Mouse (Mus musculus) ES-Bruce4 (cell line): ENCODE data around the gene Stim1. TPM values are rescaled to one million over a fixed set of nuclear protein-coding genes. Genes with fewer than 3 reads are reported as not detected.

Experiments
- H3K27ac ChIP-seq: 2 replicates; pipeline ENCODE4 v1.5.1; 2012; ENCODE audit warnings: low read length, inconsistent platforms; ENCODE audit not compliant: insufficient read depth
- H3K27me3 ChIP-seq: 2 replicates; pipeline ENCODE4 v1.6.1; 2012; ENCODE audit warnings: mild to moderate bottlenecking, low read length, inconsistent platforms; ENCODE audit not compliant: control insufficient read depth, poor library complexity, insufficient read depth, severe bottlenecking
- H3K36me3 ChIP-seq: 2 replicates; pipeline ENCODE4 v1.6.1; 2012; ENCODE audit warnings: inconsistent platforms, mild to moderate bottlenecking, low read length, moderate library complexity; ENCODE audit not compliant: control insufficient read depth, poor library complexity, insufficient read depth, severe bottlenecking
- H3K4me1 ChIP-seq: one replicate; pipeline ENCODE4 v1.8.1; 2011; ENCODE audit warnings: low read length; ENCODE audit not compliant: control insufficient read depth, insufficient read depth
- H3K4me3 ChIP-seq: 2 replicates; pipeline ENCODE4 v1.5.1; 2011; ENCODE audit warnings: low read depth, mild to moderate bottlenecking, low read length
- H3K9ac ChIP-seq: 2 replicates; pipeline ENCODE4 v1.6.1; 2012; ENCODE audit warnings: low read depth, mild to moderate bottlenecking, inconsistent platforms; ENCODE audit not compliant: poor library complexity, severe bottlenecking
- H3K9me3 ChIP-seq: replicated peaks from 2 replicates; pipeline ENCODE4 v1.6.1; 2012; ENCODE audit warnings: mild to moderate bottlenecking, low read length, inconsistent platforms; ENCODE audit not compliant: control insufficient read depth, poor library complexity, insufficient read depth, severe bottlenecking
- CTCF ChIP-seq: IDR thresholded peaks from one replicate; pipeline ENCODE4 v1.8.1; 2011; ENCODE audit warnings: low read depth, low read length
- EP300 ChIP-seq: IDR thresholded peaks from 2 replicates; pipeline ENCODE4 v1.6.1; 2011; ENCODE audit warnings: low read depth, low read length; ENCODE audit not compliant: insufficient read depth
- POLR2A ChIP-seq: IDR thresholded peaks from one replicate; pipeline ENCODE4 v1.8.1; 2011; ENCODE audit warnings: low read length; ENCODE audit not compliant: insufficient read depth
- polyA plus RNA-seq: library from polyadenylated mRNA; stranded (reverse); fragments of >200 nt; gene quantifications from 2 replicates; pipeline ENCODE4 v1.2.4, GENCODE M21; 2011; ENCODE audit warnings: low read depth; ENCODE audit not compliant: missing spikeins, insufficient read depth, insufficient read length

Stim1 gene
- polyA plus RNA-seq, 1 experiment = 26.0 TPM

- H3K4me1 ChIP-seq = no peaks in the 10 kb centered on the region
- H3K36me3 ChIP-seq = peaks cover 41% of the 10 kb centered on the region
- no peaks in the 10 kb centered on the region for H3K9me3 ChIP-seq
- TF ChIP-seq POLR2A (no peak), EP300 (no peak), CTCF (no peak)
- no peak overlapping the region for H3K4me3 ChIP-seq
- H3K27me3 ChIP-seq = no peaks in the 10 kb centered on the region
- no peak overlapping the region for H3K27ac ChIP-seq
- no peak overlapping the region for H3K9ac ChIP-seq
Observed at GRCm38 (mm10) chr7:102444301-102444700, 176.7 kb downstream of the Stim1 start.

- no peaks in the 10 kb centered on the region for H3K4me1 ChIP-seq
- H3K4me3 ChIP-seq = no peak overlapping the region
- no peak overlapping the region for H3K9ac ChIP-seq
- no peaks in the 10 kb centered on the region for H3K9me3 ChIP-seq
- no peak overlapping the region for H3K27ac ChIP-seq
- H3K36me3 ChIP-seq = peaks cover 56% of the 10 kb centered on the region
- TF ChIP-seq EP300 (no peak), CTCF (no peak), POLR2A (no peak)
- no peaks in the 10 kb centered on the region for H3K27me3 ChIP-seq
Observed at GRCm38 (mm10) chr7:102446438-102446837, 178.8 kb downstream of the Stim1 start.

- peaks cover 67% of the 10 kb centered on the region for H3K36me3 ChIP-seq
- H3K9ac ChIP-seq = no peak overlapping the region
- H3K4me3 ChIP-seq = no peak overlapping the region
- TF ChIP-seq CTCF = no peak
- no peak for TF ChIP-seq EP300
- TF ChIP-seq POLR2A = no peak
- H3K4me1 ChIP-seq = no peaks in the 10 kb centered on the region
- no peaks in the 10 kb centered on the region for H3K9me3 ChIP-seq
- H3K27ac ChIP-seq = peak overlapping the region; percentile 71
- no peaks in the 10 kb centered on the region for H3K27me3 ChIP-seq
Observed at GRCm38 (mm10) chr7:102458618-102459380, 191.2 kb downstream of the Stim1 start.

- Histone ChIP-seq H3K27me3 (no peaks in the 10 kb centered on the region), H3K4me1 (peaks cover 2% of the 10 kb centered on the region), H3K9me3 (no peaks in the 10 kb centered on the region), H3K9ac (no peak overlapping the region), H3K36me3 (peaks cover 58% of the 10 kb centered on the region), H3K4me3 (no peak overlapping the region), H3K27ac (no peak overlapping the region)
- TF ChIP-seq CTCF (no peak), POLR2A (no peak), EP300 (no peak)
Observed at GRCm38 (mm10) chr7:102467566-102467965, 200.0 kb downstream of the Stim1 start.

- Histone ChIP-seq H3K27me3 (no peaks in the 10 kb centered on the region), H3K36me3 (peaks cover 15% of the 10 kb centered on the region), H3K9ac (no peak overlapping the region), H3K4me3 (no peak overlapping the region), H3K4me1 (peaks cover 2% of the 10 kb centered on the region), H3K27ac (no peak overlapping the region), H3K9me3 (no peaks in the 10 kb centered on the region)
- no peak for TF ChIP-seq EP300
- no peak for TF ChIP-seq POLR2A
- TF ChIP-seq CTCF = no peak
Observed at GRCm38 (mm10) chr7:102472675-102473074, 205.1 kb downstream of the Stim1 start.

- Histone ChIP-seq H3K27me3 (no peaks in the 10 kb centered on the region), H3K9me3 (no peaks in the 10 kb centered on the region), H3K27ac (no peak overlapping the region), H3K4me3 (no peak overlapping the region), H3K4me1 (no peaks in the 10 kb centered on the region), H3K36me3 (no peaks in the 10 kb centered on the region), H3K9ac (no peak overlapping the region)
- TF ChIP-seq CTCF = no peak
- no peak for TF ChIP-seq POLR2A
- TF ChIP-seq EP300 = no peak
Observed at GRCm38 (mm10) chr7:102476601-102477000, 209.0 kb downstream of the Stim1 start.

- no peaks in the 10 kb centered on the region for H3K36me3 ChIP-seq
- no peaks in the 10 kb centered on the region for H3K27me3 ChIP-seq
- no peak overlapping the region for H3K4me3 ChIP-seq
- no peak overlapping the region for H3K9ac ChIP-seq
- H3K4me1 ChIP-seq = no peaks in the 10 kb centered on the region
- no peak overlapping the region for H3K27ac ChIP-seq
- H3K9me3 ChIP-seq = no peaks in the 10 kb centered on the region
- peak; percentile 51 for TF ChIP-seq CTCF
- no peak for TF ChIP-seq EP300
- TF ChIP-seq POLR2A = no peak
Observed at GRCm38 (mm10) chr7:102477377-102477776, 209.8 kb downstream of the Stim1 start.
